Mouse (Mus musculus) intestine, postnatal 0 days (tissue): ENCODE data around the gene Wrb. TPM values are rescaled to one million over a fixed set of nuclear protein-coding genes. Genes with fewer than 3 reads are reported as not detected.

Source experiments
- ATAC-seq: fragments of 200-750 bp; cut with Nextera tagmentation; 2 replicates; pipeline ENCODE4 v1.8.0; 2017; ENCODE audit warnings: mild to moderate bottlenecking, moderate TSS enrichment, moderate library complexity
- H3K27ac ChIP-seq: fragments of 300-500 bp; sonication (generic); 2 replicates; pipeline ENCODE4 v1.5.1; 2014; ENCODE audit warnings: mild to moderate bottlenecking, low read depth, low read length, moderate library complexity
- H3K27me3 ChIP-seq: fragments of 300-500 bp; sonication (generic); replicated peaks from 2 replicates; pipeline ENCODE4 v1.6.1; 2014; ENCODE audit warnings: low read length, mixed read lengths; ENCODE audit not compliant: control insufficient read depth, insufficient read depth
- H3K36me3 ChIP-seq: fragments of 300-500 bp; sonication (generic); 2 replicates; pipeline ENCODE4 v1.6.1; 2014; ENCODE audit warnings: mild to moderate bottlenecking, moderate library complexity; ENCODE audit not compliant: control insufficient read depth, insufficient read depth
- H3K4me1 ChIP-seq: fragments of 300-500 bp; sonication (generic); replicated peaks from 2 replicates; pipeline ENCODE4 v1.6.1; 2014; ENCODE audit warnings: antibody characterized with exemption, low read length, mixed read lengths; ENCODE audit not compliant: control insufficient read depth, insufficient read depth
- H3K4me2 ChIP-seq: fragments of 300-500 bp; sonication (generic); replicated peaks from 2 replicates; pipeline ENCODE4 v1.6.1; 2014; ENCODE audit warnings: low read depth, mild to moderate bottlenecking, moderate library complexity
- H3K4me3 ChIP-seq: fragments of 300-500 bp; sonication (generic); 2 replicates; pipeline ENCODE4 v1.5.1; 2014; ENCODE audit warnings: low read depth, low read length
- H3K9ac ChIP-seq: fragments of 300-500 bp; sonication (generic); 2 replicates; pipeline ENCODE4 v1.6.1; 2014; ENCODE audit warnings: mild to moderate bottlenecking, low read depth, low read length
- H3K9me3 ChIP-seq: fragments of 300-500 bp; sonication (generic); 2 replicates; pipeline ENCODE4 v1.6.1; 2016; ENCODE audit warnings: mixed run types; ENCODE audit not compliant: control insufficient read depth
- CTCF ChIP-seq: sonication (generic); IDR thresholded peaks from 2 replicates; pipeline ENCODE4 v1.5.1; 2016; ENCODE audit warnings: low read depth, mild to moderate bottlenecking, control low read depth, antibody characterized with exemption, moderate library complexity
- WGBS: fragments of 180-500 bp; shearing (Covaris S2); extraction: QIAGEN DNeasy Blood & Tissue Kit; methylation state at CpG from one replicate; pipeline ENCODE4 v1.1.7; 2014; 5-methylcytosine and 5-hydroxymethylcytosine counted together
- polyA plus RNA-seq: library from polyadenylated mRNA; unstranded; fragments of >200 nt; fragmentation: Nextera tagmentation; extraction: Ambion mirVana; gene quantifications from 2 replicates; pipeline ENCODE4 v1.2.1, GENCODE M21; 2015

Wrb gene
- polyA plus RNA-seq, 1 experiment from 2014 or later: 18.5 TPM

GRCm38 (mm10) chr16:96175399-96175798 lies 30.2 kb downstream of the Wrb start:
- Histone ChIP-seq H3K27ac (no peak overlapping the region), H3K9ac (no peak overlapping the region), H3K27me3 (no peaks in the 10 kb centered on the region), H3K9me3 (0 out of 2 replicates have a peak, but pooled peaks cover 2% of the 10 kb centered on the region), H3K36me3 (no peaks in the 10 kb centered on the region), H3K4me3 (no peak overlapping the region), H3K4me2 (no peak overlapping the region), H3K4me1 (no peaks in the 10 kb centered on the region)
- WGBS: 43% methylated on average over 2 of the region's 2 CpGs
- no peak for TF ChIP-seq CTCF
- ATAC-seq: no peak

DNA sequence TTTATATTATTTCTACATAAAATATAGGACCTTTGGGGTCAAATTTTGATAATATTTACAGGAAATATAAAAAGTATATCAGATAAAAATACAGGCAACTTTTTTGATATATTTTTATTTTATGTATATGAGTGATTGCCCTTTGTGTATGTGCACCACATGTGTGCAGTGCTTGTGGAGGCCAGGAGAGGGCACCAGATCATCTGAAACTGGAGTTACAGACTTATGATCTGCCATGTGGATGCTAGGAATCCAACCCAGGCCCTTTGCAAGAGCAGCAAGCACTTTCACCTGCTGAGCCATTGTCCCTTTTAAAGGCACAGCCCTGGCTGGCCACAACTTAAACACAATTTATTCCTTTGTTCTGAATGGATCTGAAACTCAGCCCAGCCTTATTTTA lies 33.9 kb downstream of the Wrb start:
- no peak overlapping the region for H3K9ac ChIP-seq
- no peak for ATAC-seq
- no peak overlapping the region for H3K4me2 ChIP-seq
- no peak overlapping the region for H3K4me3 ChIP-seq
- H3K27me3 ChIP-seq: no peaks in the 10 kb centered on the region
- H3K27ac ChIP-seq: no peak overlapping the region
- no peaks in the 10 kb centered on the region for H3K4me1 ChIP-seq
- TF ChIP-seq CTCF: peak; percentile 5; the same call in 1 of the 2 replicates
- H3K9me3 ChIP-seq: 0 out of 2 replicates have a peak, but pooled peaks cover 2% of the 10 kb centered on the region
- no peaks in the 10 kb centered on the region for H3K36me3 ChIP-seq

- WGBS: 90% methylated on average over 5 of the region's 5 CpGs
- TF ChIP-seq CTCF: no peak
- H3K27ac ChIP-seq: no peak overlapping the region
- H3K4me2 ChIP-seq: no peak overlapping the region
- H3K27me3 ChIP-seq: peaks cover 8% of the 10 kb centered on the region; the same call in 1 of the 2 replicates
- H3K36me3 ChIP-seq: no peaks in the 10 kb centered on the region; the same call in 1 of the 2 replicates
- no peak overlapping the region for H3K4me3 ChIP-seq
- H3K9me3 ChIP-seq: no peaks in the 10 kb centered on the region
- ATAC-seq: no peak
- 0 out of 2 replicates have a peak, but pooled peaks cover 4% of the 10 kb centered on the region for H3K4me1 ChIP-seq
- H3K9ac ChIP-seq: no peak overlapping the region
Observed at GRCm38 (mm10) chr16:96187619-96188018, 42.4 kb downstream of the Wrb start.

DNA sequence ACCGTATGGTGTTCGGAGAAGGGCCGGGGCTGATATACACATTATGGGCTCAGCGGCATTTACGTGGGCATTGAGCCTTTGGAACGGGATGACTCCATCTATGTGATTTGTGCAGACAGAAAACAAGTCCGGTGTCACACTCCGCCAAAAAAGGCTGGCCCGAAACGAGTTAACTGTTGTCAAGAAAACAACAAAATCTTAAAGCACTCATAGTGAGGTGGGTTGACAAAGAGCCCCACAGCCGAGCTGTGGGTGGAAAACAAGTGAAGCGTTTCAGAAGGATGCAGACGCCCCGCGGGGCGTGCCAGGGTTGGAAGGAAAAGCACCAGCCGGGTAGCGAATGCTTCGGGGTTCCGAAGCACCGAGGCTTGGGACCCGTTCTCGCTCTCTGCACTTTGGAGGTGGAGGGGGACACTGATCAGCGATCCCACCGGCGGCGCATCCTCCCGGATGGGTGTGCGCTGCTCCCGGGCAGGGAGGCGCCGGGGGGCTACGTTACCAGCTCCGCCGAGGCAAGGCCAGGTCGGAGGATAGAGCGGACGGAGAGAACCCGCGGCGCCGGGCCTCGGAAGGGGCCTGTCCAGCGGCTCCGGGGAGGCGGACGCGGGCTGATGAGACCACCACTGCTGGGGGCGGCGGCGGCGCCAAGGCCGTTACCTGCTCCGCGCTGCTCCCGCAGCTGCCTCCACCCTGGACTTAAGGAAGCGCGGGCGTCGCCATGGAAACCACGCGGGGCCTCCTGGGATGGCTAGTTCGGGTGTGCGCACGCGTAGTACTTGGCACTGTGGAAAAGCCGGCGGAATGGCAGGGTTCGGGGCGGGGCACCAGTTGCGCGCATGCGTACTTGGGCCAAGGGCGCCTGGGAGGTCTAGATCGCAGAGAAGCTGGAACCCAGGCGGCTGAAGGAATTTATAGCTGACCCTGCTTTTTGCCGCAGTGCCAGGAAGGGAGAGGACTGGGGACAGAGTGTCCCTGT lies 46.6 kb downstream of the Wrb start, which contains the start of gene Lca5l:
Gene Lca5l (minus strand): TSS at position 741 of the 976 bp plus-strand sequence.
- no peak within 1 kb of the TSS for H3K27ac ChIP-seq
- H3K4me1 ChIP-seq: 0 out of 2 replicates have a peak, but pooled peaks cover 4% of the 10 kb centered on the region
- H3K9ac ChIP-seq: peak within 1 kb of the TSS; percentile 41; the same call in 1 of the 2 replicates
- no peaks in the 10 kb centered on the region for H3K36me3 ChIP-seq
- under 1% methylated on average over 77 of the region's 77 CpGs for WGBS
- peak within 1 kb of the TSS; percentile 88 for H3K4me3 ChIP-seq
- peak; percentile 98 for ATAC-seq
- no peaks in the 10 kb centered on the region for H3K9me3 ChIP-seq
- peak within 1 kb of the TSS; percentile 100 for H3K4me2 ChIP-seq
- peaks cover 8% of the 10 kb centered on the region; the same call in 1 of the 2 replicates for H3K27me3 ChIP-seq
- TF ChIP-seq CTCF: no peak

DNA sequence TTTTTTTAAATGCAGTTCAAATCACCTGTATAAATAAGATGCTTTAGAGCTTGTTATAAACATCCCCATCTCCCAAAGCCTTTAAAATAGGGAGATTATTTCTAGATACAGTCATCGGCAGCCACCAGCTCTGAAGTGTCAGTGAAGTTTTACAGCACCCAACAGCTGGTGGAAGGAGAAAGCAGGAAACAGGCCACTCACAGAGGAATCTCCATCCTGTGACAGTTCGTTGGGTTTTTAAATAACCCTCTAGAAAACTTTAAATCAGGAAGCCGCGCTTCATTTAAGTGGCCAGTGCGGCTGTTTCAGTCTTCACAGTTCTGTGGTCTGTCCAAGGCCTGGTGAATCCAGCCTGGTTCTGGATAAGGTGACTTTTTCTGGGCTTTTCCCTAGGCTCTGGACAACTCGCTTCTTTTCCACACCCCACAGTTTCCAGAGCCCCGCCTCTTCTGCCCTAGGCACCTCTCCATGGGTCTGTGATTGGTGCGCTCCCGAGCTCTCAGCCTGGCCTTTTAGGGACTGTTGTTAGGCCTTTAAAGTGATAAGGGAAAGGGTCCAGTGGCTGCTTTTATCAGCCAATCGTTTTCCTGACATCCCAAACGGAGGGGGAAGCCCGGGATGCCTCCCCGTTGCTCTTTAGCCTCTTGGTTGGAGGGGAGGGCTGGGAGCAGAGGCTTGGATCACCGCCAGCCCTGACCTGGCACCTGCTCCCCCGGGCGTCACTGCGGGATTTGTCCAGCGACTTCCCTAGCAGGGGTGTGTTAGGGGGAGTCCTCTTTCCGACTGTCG lies 54.9 kb downstream of the Wrb start, which contains the start of gene Sh3bgr:
Gene Sh3bgr (plus strand): TSS at position 538 of the 789 bp plus-strand sequence.
- no peaks in the 10 kb centered on the region for H3K9me3 ChIP-seq
- no peak within 1 kb of the TSS for H3K9ac ChIP-seq
- peak within 1 kb of the TSS; percentile 66 for H3K4me2 ChIP-seq
- H3K27me3 ChIP-seq: no peaks in the 10 kb centered on the region; the same call in 1 of the 2 replicates
- no peaks in the 10 kb centered on the region for H3K36me3 ChIP-seq
- H3K27ac ChIP-seq: no peak within 1 kb of the TSS
- 5% methylated on average over 20 of the region's 20 CpGs for WGBS
- no peak for TF ChIP-seq CTCF
- peak; percentile 81 for ATAC-seq
- peak within 1 kb of the TSS; percentile 20 for H3K4me3 ChIP-seq
- no peaks in the 10 kb centered on the region for H3K4me1 ChIP-seq

DNA sequence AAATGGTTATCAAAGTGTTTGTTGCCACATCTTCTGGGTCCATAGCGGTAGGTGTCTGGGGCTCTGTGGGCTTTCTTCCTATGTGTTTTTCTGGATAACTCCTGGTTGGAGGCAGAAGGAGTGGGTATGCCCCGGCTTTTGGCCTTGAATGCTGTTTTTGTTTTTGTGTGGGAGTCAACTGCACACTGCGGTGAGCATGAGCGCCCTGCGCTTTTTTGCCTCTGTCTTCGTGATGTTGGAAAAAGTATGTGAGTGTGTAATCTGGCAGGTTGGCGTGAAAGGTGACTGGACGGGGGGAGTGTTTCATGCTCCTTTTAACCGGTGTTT lies 55.5 kb downstream of the Wrb start:
- no peak for ATAC-seq
- H3K4me3 ChIP-seq: no peak overlapping the region
- WGBS: 39% methylated on average over 9 of the region's 9 CpGs

More for the DNA sequence above, 55.5 kb downstream of the Wrb start:
- Histone ChIP-seq H3K9ac (no peak overlapping the region), H3K4me2 (peak overlapping the region; percentile 66), H3K27ac (no peak overlapping the region), H3K36me3 (no peaks in the 10 kb centered on the region), H3K27me3 (no peaks in the 10 kb centered on the region; the same call in 1 of the 2 replicates), H3K9me3 (no peaks in the 10 kb centered on the region), H3K4me1 (no peaks in the 10 kb centered on the region)
- no peak for TF ChIP-seq CTCF
